23 mouse cellular contexts compared by ENCODE assay signal in the genomic region with DNA sequence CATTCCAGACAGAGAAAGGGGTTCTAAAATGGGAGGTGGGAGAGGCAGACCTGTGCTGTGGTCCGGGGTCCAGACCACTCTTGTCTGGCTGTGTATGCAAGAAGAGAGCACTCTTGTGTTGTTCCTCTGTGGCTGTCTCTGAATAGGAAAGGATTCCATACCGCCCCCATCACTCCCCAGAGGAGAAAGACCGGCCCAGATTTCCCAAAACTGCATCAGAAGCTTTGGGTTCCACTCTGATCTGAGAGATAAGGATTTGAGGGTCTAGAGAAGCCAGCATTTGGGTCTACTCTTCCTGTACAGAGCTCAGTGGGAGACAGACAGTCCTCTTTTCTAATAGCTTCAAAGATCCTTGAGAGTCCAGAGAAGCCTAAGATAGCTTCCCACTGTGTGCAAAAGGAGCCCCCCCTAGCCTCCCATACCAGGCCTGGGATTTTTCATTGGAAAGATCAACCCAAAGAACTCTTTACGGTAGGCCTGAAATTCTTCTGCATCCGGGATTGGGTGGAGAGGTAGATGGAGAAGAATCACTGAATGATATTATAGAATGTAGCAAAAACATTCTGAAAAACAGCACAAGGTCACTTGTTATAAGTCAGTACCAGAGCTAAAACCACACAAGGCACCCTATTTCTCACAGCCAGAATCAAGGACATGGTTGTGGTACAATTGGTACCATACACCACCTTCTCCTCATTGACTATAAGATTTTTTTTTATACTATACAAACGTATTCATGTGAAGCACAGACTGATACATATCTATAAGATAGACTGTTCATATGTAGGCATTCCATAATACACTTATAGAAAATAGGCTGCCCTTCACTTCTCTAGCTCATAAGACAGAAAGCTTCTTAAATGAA. TPM values are rescaled to one million over a fixed set of nuclear protein-coding genes. Genes with fewer than 3 reads are reported as not detected.
A peak's percentile ranks its signal among the peaks of the same experiment; 100 is the strongest.
DNase-seq lines count a peak whose midpoint lies in the region; ATAC-seq lines count a peak whose summit lies in the region.
"Had no signal": no experiment of that assay in that cellular context is flagged by ENCODE, and none has a peak within 500 bp of the region (broad histone marks: within the 10 kb centered on the region; RNA-seq: fewer than 3 reads in every experiment).

No protein-coding gene starts in this region.

- WGBS in midbrain, embryonic 11.5 days, result 12% methylated on average over 6 of the region's 6 CpGs
- 6% methylated on average over 6 of the region's 6 CpGs for WGBS in midbrain, embryonic 16.5 days
- 11% methylated on average over 6 of the region's 6 CpGs for WGBS in neural tube, embryonic 12.5 days

- no peaks in the 10 kb centered on the region for H3K36me3 ChIP-seq in midbrain, embryonic 11.5 days (ENCODE audit: control insufficient read depth, insufficient read depth, low read length)
- no peaks in the 10 kb centered on the region for H3K36me3 ChIP-seq in midbrain, embryonic 16.5 days (ENCODE audit: control insufficient read depth, insufficient read depth, low read length)
- no peaks in the 10 kb centered on the region for H3K36me3 ChIP-seq in neural tube, embryonic 12.5 days
- H3K36me3 ChIP-seq: heart, embryonic 15.5 days; midbrain, embryonic 15.5 days; stomach, embryonic 15.5 days had no signal

- no peak overlapping the region for H3K4me3 ChIP-seq in midbrain, embryonic 11.5 days (ENCODE audit: low read depth, low read length)
- H3K4me3 ChIP-seq in midbrain, embryonic 16.5 days (ENCODE audit: low read depth, low read length), result no peak overlapping the region
- peak overlapping the region; percentile 16 for H3K4me3 ChIP-seq in neural tube, embryonic 12.5 days
- H3K4me3 ChIP-seq: megakaryocyte, embryonic 14.5 days; midbrain, embryonic 15.5 days; stomach, embryonic 15.5 days had no signal

- DNase-seq in embryo, embryonic 10.5 days (ENCODE audit: low spot score), result peak; percentile 50
- no peak for DNase-seq in embryo, embryonic 9.5 days (ENCODE audit: extremely low spot score)
- DNase-seq in midbrain, embryonic 11.5 days (ENCODE audit: low spot score, missing footprints), result peak; percentile 91
- no peak for DNase-seq in cerebellum, adult 8-10 months
- DNase-seq in layer of hippocampus, adult 9-10 months (ENCODE audit: low spot score), result no peak
- DNase-seq: cerebellum, adult 9-10 months; heart, postnatal 36 days; kidney, adult 11 months; left cerebral cortex, postnatal 4 days; thymus, postnatal 36 days had no signal

- H3K27ac ChIP-seq in midbrain, embryonic 11.5 days (ENCODE audit: low read depth, low read length), result no peak overlapping the region
- H3K27ac ChIP-seq in midbrain, embryonic 16.5 days (ENCODE audit: low read length), result no peak overlapping the region
- H3K27ac ChIP-seq in neural tube, embryonic 12.5 days, result no peak overlapping the region
- H3K27ac ChIP-seq: heart, embryonic 15.5 days; hindbrain, postnatal 0 days; liver, embryonic 14.5 days; midbrain, embryonic 15.5 days; stomach, embryonic 15.5 days had no signal

- no peak overlapping the region for H3K4me2 ChIP-seq in midbrain, embryonic 11.5 days
- no peak overlapping the region for H3K4me2 ChIP-seq in midbrain, embryonic 16.5 days (ENCODE audit: low read length)
- H3K4me2 ChIP-seq in neural tube, embryonic 12.5 days (replicated peaks), result 0 out of 2 replicates have a peak overlapping the region, but pooled peaks have one; percentile 15
- H3K4me2 ChIP-seq: heart, embryonic 15.5 days; lung, embryonic 14.5 days; midbrain, embryonic 15.5 days; stomach, embryonic 15.5 days had no signal

- no peak for ATAC-seq in midbrain, embryonic 11.5 days (ENCODE audit: low FRiP score)
- no peak for ATAC-seq in midbrain, embryonic 16.5 days
- no peak for ATAC-seq in neural tube, embryonic 12.5 days (ENCODE audit: low FRiP score, low read depth)
- ATAC-seq: hindbrain, postnatal 0 days; midbrain, embryonic 15.5 days had no signal

- peaks cover 2% of the 10 kb centered on the region; the same call in 1 of the 2 replicates for H3K4me1 ChIP-seq in midbrain, embryonic 11.5 days (ENCODE audit: control insufficient read depth, insufficient read depth, low read length)
- H3K4me1 ChIP-seq in midbrain, embryonic 16.5 days (ENCODE audit: control insufficient read depth, insufficient read depth, low read length), result peaks cover 2% of the 10 kb centered on the region
- H3K4me1 ChIP-seq in neural tube, embryonic 12.5 days, result peaks cover 12% of the 10 kb centered on the region; the same call in 1 of the 2 replicates

- peaks cover 98% of the 10 kb centered on the region for H3K27me3 ChIP-seq in midbrain, embryonic 11.5 days (ENCODE audit: control insufficient read depth, insufficient read depth, low read length)
- peaks cover 83% of the 10 kb centered on the region for H3K27me3 ChIP-seq in midbrain, embryonic 16.5 days (ENCODE audit: control insufficient read depth, insufficient read depth, low read depth, low read length)
- H3K27me3 ChIP-seq in neural tube, embryonic 12.5 days (replicated peaks), result peaks cover 95% of the 10 kb centered on the region

- H3K9me3 ChIP-seq in midbrain, embryonic 11.5 days (ENCODE audit: control insufficient read depth, low read length), result no peaks in the 10 kb centered on the region
- no peaks in the 10 kb centered on the region for H3K9me3 ChIP-seq in midbrain, embryonic 16.5 days (replicated peaks; ENCODE audit: control insufficient read depth, low read length, poor library complexity, severe bottlenecking)
- no peaks in the 10 kb centered on the region for H3K9me3 ChIP-seq in neural tube, embryonic 12.5 days
- H3K9me3 ChIP-seq: heart, embryonic 15.5 days; midbrain, embryonic 15.5 days; stomach, embryonic 15.5 days had no signal

- H3K9ac ChIP-seq in midbrain, embryonic 11.5 days (ENCODE audit: low read length), result no peak overlapping the region
- no peak overlapping the region for H3K9ac ChIP-seq in midbrain, embryonic 16.5 days (ENCODE audit: low read depth, low read length)
- H3K9ac ChIP-seq in neural tube, embryonic 12.5 days, result 0 out of 2 replicates have a peak overlapping the region, but pooled peaks have one; percentile 9
- H3K9ac ChIP-seq: heart, embryonic 15.5 days; liver, embryonic 14.5 days; lung, embryonic 14.5 days; midbrain, embryonic 15.5 days; stomach, embryonic 15.5 days had no signal

RNA-seq across cellular contexts. Expression of a gene that starts 2.0 kb away (rescaled TPM):
- polyA plus RNA-seq in midbrain, embryonic 11.5 days (2014; fragmentation: Nextera tagmentation; extraction: Ambion mirVana), result 0.11 and 0.15 TPM in 2 replicates
- polyA plus RNA-seq in midbrain, embryonic 16.5 days (2015; fragmentation: Nextera tagmentation; extraction: Ambion mirVana), result not detected in 2 replicates
- 6.5 and 17.7 TPM in 2 replicates for polyA plus RNA-seq in neural tube, embryonic 12.5 days (2016; fragmentation: Nextera tagmentation; extraction: Ambion mirVana)
- polyA plus RNA-seq: forebrain, embryonic 11.5 days; gonadal fat pad, adult 2 months; heart, embryonic 15.5 days; hindbrain, postnatal 0 days; kidney, embryonic 16.5 days; liver, embryonic 14.5 days; lung, embryonic 14.5 days; midbrain, embryonic 15.5 days; stomach, embryonic 15.5 days had no signal

RNA-seq across cellular contexts. Expression of a gene that starts 13.7 kb away (rescaled TPM):
- polyA plus RNA-seq in midbrain, embryonic 11.5 days (2014; fragmentation: Nextera tagmentation; extraction: Ambion mirVana), result not detected in 2 replicates
- polyA plus RNA-seq in midbrain, embryonic 16.5 days (2015; fragmentation: Nextera tagmentation; extraction: Ambion mirVana), result not detected in 2 replicates
- 8.1 and 14.2 TPM in 2 replicates for polyA plus RNA-seq in neural tube, embryonic 12.5 days (2016; fragmentation: Nextera tagmentation; extraction: Ambion mirVana)
- polyA plus RNA-seq: embryonic facial prominence, embryonic 11.5 days; forebrain, embryonic 11.5 days; gonadal fat pad, adult 2 months; heart, embryonic 15.5 days; hindbrain, postnatal 0 days; kidney, embryonic 16.5 days; liver, embryonic 14.5 days; lung, embryonic 14.5 days; midbrain, embryonic 15.5 days; stomach, embryonic 15.5 days had no signal

RNA-seq across cellular contexts. Expression of a gene that starts 31.4 kb away (rescaled TPM):
- not detected in 2 replicates for polyA plus RNA-seq in midbrain, embryonic 11.5 days (2014; fragmentation: Nextera tagmentation; extraction: Ambion mirVana)
- polyA plus RNA-seq in midbrain, embryonic 16.5 days (2015; fragmentation: Nextera tagmentation; extraction: Ambion mirVana), result not detected in 2 replicates
- polyA plus RNA-seq in neural tube, embryonic 12.5 days (2016; fragmentation: Nextera tagmentation; extraction: Ambion mirVana), result 4.3 and 5.7 TPM in 2 replicates
- polyA plus RNA-seq: embryonic facial prominence, embryonic 11.5 days; forebrain, embryonic 11.5 days; heart, embryonic 15.5 days; hindbrain, postnatal 0 days; liver, embryonic 14.5 days; lung, embryonic 14.5 days; midbrain, embryonic 15.5 days had no signal

RNA-seq across cellular contexts. Expression of a gene that starts 43.7 kb away (rescaled TPM):
- polyA plus RNA-seq in midbrain, embryonic 11.5 days (2014; fragmentation: Nextera tagmentation; extraction: Ambion mirVana), result not detected in 2 replicates
- not detected in 2 replicates for polyA plus RNA-seq in midbrain, embryonic 16.5 days (2015; fragmentation: Nextera tagmentation; extraction: Ambion mirVana)
- 62.1 and 77.3 TPM in 2 replicates for polyA plus RNA-seq in neural tube, embryonic 12.5 days (2016; fragmentation: Nextera tagmentation; extraction: Ambion mirVana)
- polyA plus RNA-seq: embryonic facial prominence, embryonic 11.5 days; forebrain, embryonic 11.5 days; heart, embryonic 15.5 days; hindbrain, postnatal 0 days; liver, embryonic 14.5 days; lung, embryonic 14.5 days; midbrain, embryonic 15.5 days had no signal

RNA-seq across cellular contexts. Expression of a gene that starts 44.4 kb away (rescaled TPM):
- not detected in 2 replicates for polyA plus RNA-seq in midbrain, embryonic 11.5 days (2014; fragmentation: Nextera tagmentation; extraction: Ambion mirVana)
- polyA plus RNA-seq in midbrain, embryonic 16.5 days (2015; fragmentation: Nextera tagmentation; extraction: Ambion mirVana), result 0.22 TPM in 1 of 2 replicates, not detected in the other
- 32.1 and 35.5 TPM in 2 replicates for polyA plus RNA-seq in neural tube, embryonic 12.5 days (2016; fragmentation: Nextera tagmentation; extraction: Ambion mirVana)
- polyA plus RNA-seq: forebrain, embryonic 11.5 days; midbrain, embryonic 15.5 days had no signal

Comparison
In these comparisons a context has a peak if more than half of its experiments do, and no peak if none do; other contexts are left out.
1. DNase-seq: peak in embryo, embryonic 10.5 days (single experiment) and midbrain, embryonic 11.5 days (single experiment); none in embryo, embryonic 9.5 days (single experiment), cerebellum, adult 8-10 months (single experiment) and layer of hippocampus, adult 9-10 months (single experiment).